Mouse (Mus musculus) C2C12 (cell line): ENCODE measurements around the gene Ly6f.

ENCODE experiments used
- CEBPB ChIP-seq: IDR thresholded peaks from one replicate; pipeline ENCODE4 v1.6.1; 2011; ENCODE audit warnings: low read depth, mild to moderate bottlenecking, control low read depth, moderate library complexity
- CTCF ChIP-seq: IDR thresholded peaks from one replicate; pipeline ENCODE4 v1.5.1; 2011; ENCODE audit not compliant: control insufficient read depth, insufficient read depth, insufficient read length
- MAX ChIP-seq: IDR thresholded peaks from one replicate; pipeline ENCODE4 v1.6.1; 2011; ENCODE audit warnings: mild to moderate bottlenecking, control low read depth
- MYOD1 ChIP-seq: IDR thresholded peaks from one replicate; pipeline ENCODE4 v1.6.1; 2011; ENCODE audit warnings: low read depth; ENCODE audit not compliant: control insufficient read depth, insufficient read length
- MYOG ChIP-seq: IDR thresholded peaks from one replicate; pipeline ENCODE4 v1.6.1; 2011; ENCODE audit not compliant: control insufficient read depth, insufficient read length; ENCODE audit errors: extremely low read depth
- USF1 ChIP-seq: IDR thresholded peaks from one replicate; pipeline ENCODE4 v1.6.1; 2011; ENCODE audit warnings: low read depth, mild to moderate bottlenecking, control low read depth, moderate library complexity

- TF ChIP-seq CTCF (no peak), MAX (no peak), USF1 (no peak), CEBPB (no peak), MYOD1 (no peak), MYOG (no peak)
Observed at GRCm38 (mm10) chr15:75317255-75317654, 49.0 kb downstream of the Ly6f start.
